Mouse (Mus musculus) forebrain, postnatal 0 days (tissue): Measurements from ENCODE around the gene Timm8b. TPM values are rescaled to one million over a fixed set of nuclear protein-coding genes. Genes with fewer than 3 reads are reported as not detected.

ENCODE experiments used
- ATAC-seq: fragments of 200-750 bp; cut with Nextera tagmentation; 2 replicates; pipeline ENCODE4 v1.8.0; 2017; ENCODE audit warnings: mild to moderate bottlenecking, moderate library complexity
- DNase-seq: peaks from one replicate; pipeline ENCODE4 v3.0.0-alpha.2; 2015
- H3K27ac ChIP-seq: fragments of 300-500 bp; sonication (generic); 2 replicates; pipeline ENCODE4 v1.5.1; 2014; ENCODE audit warnings: low read depth, mild to moderate bottlenecking, antibody characterized with exemption, low read length, moderate library complexity, mixed read lengths
- H3K27me3 ChIP-seq: fragments of 300-500 bp; sonication (generic); 2 replicates; pipeline ENCODE4 v1.6.1; 2014; ENCODE audit warnings: mild to moderate bottlenecking, low read length, mixed read lengths; ENCODE audit not compliant: insufficient read depth
- H3K36me3 ChIP-seq: fragments of 300-500 bp; sonication (generic); 2 replicates; pipeline ENCODE4 v1.6.1; 2014; ENCODE audit warnings: mild to moderate bottlenecking, moderate library complexity; ENCODE audit not compliant: insufficient read depth
- H3K4me1 ChIP-seq: fragments of 300-500 bp; sonication (generic); 2 replicates; pipeline ENCODE4 v1.6.1; 2014; ENCODE audit warnings: antibody characterized with exemption; ENCODE audit not compliant: insufficient read depth
- H3K4me2 ChIP-seq: fragments of 300-500 bp; sonication (generic); 2 replicates; pipeline ENCODE4 v1.6.1; 2014; ENCODE audit warnings: low read depth, mild to moderate bottlenecking, moderate library complexity
- H3K4me3 ChIP-seq: fragments of 300-500 bp; sonication (generic); 2 replicates; pipeline ENCODE4 v1.5.1; 2014; ENCODE audit warnings: low read depth, low read length, mixed read lengths
- H3K9ac ChIP-seq: fragments of 300-500 bp; sonication (generic); 2 replicates; pipeline ENCODE4 v1.6.1; 2014; ENCODE audit warnings: mild to moderate bottlenecking
- H3K9me3 ChIP-seq: fragments of 300-500 bp; sonication (generic); 2 replicates; pipeline ENCODE4 v1.6.1; 2016; ENCODE audit warnings: low read length
- CTCF ChIP-seq: sonication (generic); IDR thresholded peaks from 2 replicates; pipeline ENCODE4 v1.5.1; 2016; ENCODE audit warnings: antibody characterized with exemption, control low read depth, low read depth
- WGBS: fragments of 180-500 bp; shearing (Covaris S2); extraction: QIAGEN DNeasy Blood & Tissue Kit; methylation state at CpG from one replicate; pipeline ENCODE4 v1.1.7; 2014; 5-methylcytosine and 5-hydroxymethylcytosine counted together
- polyA plus RNA-seq: library from polyadenylated mRNA; unstranded; fragments of >200 nt; fragmentation: Nextera tagmentation; extraction: Ambion mirVana; gene quantifications from 2 replicates; pipeline ENCODE4 v1.2.1, GENCODE M21; 2015
- total RNA-seq: library from RNA; depleted of rRNA; stranded (reverse); fragments of >200 nt; gene quantifications from 2 replicates; pipeline ENCODE4 v1.2.3, GENCODE M21; 2014

The Timm8b gene
- total and polyA plus RNA-seq, 2 experiments from 2014 or later: 234 to 389 TPM

GRCm38 (mm10) chr9:50565940-50566339 lies 37.8 kb upstream of the Timm8b start:
- ATAC-seq (no peak), DNase-seq (no peak)
- Histone ChIP-seq H3K27me3 (no peaks in the 10 kb centered on the region), H3K4me3 (no peak overlapping the region), H3K27ac (no peak overlapping the region), H3K9ac (no peak overlapping the region), H3K4me1 (no peaks in the 10 kb centered on the region), H3K36me3 (no peaks in the 10 kb centered on the region), H3K4me2 (no peak overlapping the region), H3K9me3 (no peaks in the 10 kb centered on the region)
- WGBS: 81% methylated on average over 4 of the region's 4 CpGs
- TF ChIP-seq CTCF: no peak

GRCm38 (mm10) chr9:50567372-50567771 lies 36.3 kb upstream of the Timm8b start:
- H3K27ac ChIP-seq: no peak overlapping the region
- 92% methylated on average over 4 of the region's 4 CpGs for WGBS
- H3K4me1 ChIP-seq: no peaks in the 10 kb centered on the region
- no peak overlapping the region for H3K4me3 ChIP-seq
- no peak for TF ChIP-seq CTCF
- H3K9ac ChIP-seq: no peak overlapping the region
- ATAC-seq (no peak), DNase-seq (no peak)
- H3K9me3 ChIP-seq: no peaks in the 10 kb centered on the region
- H3K36me3 ChIP-seq: no peaks in the 10 kb centered on the region
- H3K27me3 ChIP-seq: no peaks in the 10 kb centered on the region
- H3K4me2 ChIP-seq: no peak overlapping the region

- no peaks in the 10 kb centered on the region for H3K36me3 ChIP-seq
- no peak for ATAC-seq
- H3K9me3 ChIP-seq: no peaks in the 10 kb centered on the region
- no peaks in the 10 kb centered on the region for H3K4me1 ChIP-seq
- TF ChIP-seq CTCF: no peak
- no peak for DNase-seq
- H3K4me2 ChIP-seq: no peak overlapping the region
- no peak overlapping the region for H3K9ac ChIP-seq
- no peaks in the 10 kb centered on the region for H3K27me3 ChIP-seq
- 95% methylated on average over 2 of the region's 2 CpGs for WGBS
- no peak overlapping the region for H3K27ac ChIP-seq
- H3K4me3 ChIP-seq: no peak overlapping the region
Observed at GRCm38 (mm10) chr9:50567881-50568280, 35.8 kb upstream of the Timm8b start.

- no peak for TF ChIP-seq CTCF
- no peak overlapping the region for H3K27ac ChIP-seq
- no peaks in the 10 kb centered on the region for H3K9me3 ChIP-seq
- DNase-seq: no peak
- no peak overlapping the region for H3K4me2 ChIP-seq
- H3K4me1 ChIP-seq: no peaks in the 10 kb centered on the region
- H3K27me3 ChIP-seq: no peaks in the 10 kb centered on the region
- 81% methylated on average over 10 of the region's 10 CpGs for WGBS
- no peak for ATAC-seq
- H3K36me3 ChIP-seq: no peaks in the 10 kb centered on the region
- no peak overlapping the region for H3K4me3 ChIP-seq
- no peak overlapping the region for H3K9ac ChIP-seq
Observed at GRCm38 (mm10) chr9:50569599-50570525, 33.8 kb upstream of the Timm8b start.

GRCm38 (mm10) chr9:50580370-50580769 lies 23.3 kb upstream of the Timm8b start:
- no peak for TF ChIP-seq CTCF
- Histone ChIP-seq H3K36me3 (no peaks in the 10 kb centered on the region), H3K27ac (no peak overlapping the region), H3K27me3 (no peaks in the 10 kb centered on the region), H3K4me1 (no peaks in the 10 kb centered on the region), H3K4me3 (no peak overlapping the region), H3K4me2 (no peak overlapping the region), H3K9ac (no peak overlapping the region), H3K9me3 (no peaks in the 10 kb centered on the region)
- WGBS: 25% methylated on average over 4 of the region's 4 CpGs
- no peak for ATAC-seq
- DNase-seq: no peak

- Histone ChIP-seq H3K9me3 (no peaks in the 10 kb centered on the region), H3K36me3 (no peaks in the 10 kb centered on the region), H3K27me3 (no peaks in the 10 kb centered on the region), H3K27ac (no peak overlapping the region), H3K4me3 (no peak overlapping the region), H3K9ac (no peak overlapping the region), H3K4me2 (no peak overlapping the region), H3K4me1 (no peaks in the 10 kb centered on the region)
- TF ChIP-seq CTCF: no peak
- 87% methylated on average over 6 of the region's 6 CpGs for WGBS
- DNase-seq (no peak), ATAC-seq (no peak)
Observed at GRCm38 (mm10) chr9:50585145-50585818, 18.4 kb upstream of the Timm8b start.

GRCm38 (mm10) chr9:50586955-50587354 lies 16.8 kb upstream of the Timm8b start:
- no peak overlapping the region for H3K4me3 ChIP-seq
- no peak overlapping the region for H3K4me2 ChIP-seq
- ATAC-seq (no peak), DNase-seq (no peak)
- H3K4me1 ChIP-seq: no peaks in the 10 kb centered on the region
- WGBS: 82% methylated on average over 4 of the region's 4 CpGs
- no peak overlapping the region for H3K9ac ChIP-seq
- no peaks in the 10 kb centered on the region for H3K36me3 ChIP-seq
- H3K9me3 ChIP-seq: no peaks in the 10 kb centered on the region
- TF ChIP-seq CTCF: no peak
- no peaks in the 10 kb centered on the region for H3K27me3 ChIP-seq
- no peak overlapping the region for H3K27ac ChIP-seq
